Mouse (Mus musculus) kidney, adult 2 months (tissue): ENCODE data around the gene Scarb2.

Source experiments
- CTCF ChIP-seq: fragments of 200-500 bp; conservative IDR thresholded peaks from 2 replicates; pipeline ENCODE4 v1.5.1; 2011; ENCODE audit warnings: low read depth, mild to moderate bottlenecking, control low read depth, low read length, moderate library complexity, mixed read lengths; ENCODE audit not compliant: insufficient read depth, insufficient read length
- POLR2A ChIP-seq: fragments of 200-500 bp; IDR thresholded peaks from one replicate; pipeline ENCODE4 v1.6.1; 2011; ENCODE audit warnings: low read depth, low read length, control low read depth

- TF ChIP-seq CTCF: no peak
- TF ChIP-seq POLR2A: no peak
Observed at GRCm38 (mm10) chr5:92409361-92410155, 97.1 kb downstream of the Scarb2 start.
